Mouse (Mus musculus) adrenal gland, postnatal 25 days (tissue): ENCODE data around the gene E030018B13Rik. TPM values are rescaled to one million over a fixed set of nuclear protein-coding genes. Genes with fewer than 3 reads are reported as not detected.

ENCODE experiments used
- DNase-seq: peaks from one replicate; pipeline ENCODE4 v3.0.0; 2021; ENCODE audit warnings: mixed read lengths
- total RNA-seq: library from RNA; stranded (reverse); gene quantifications from 2 replicates; pipeline ENCODE4 v1.2.3, GENCODE M21; 2021

E030018B13Rik gene
- total RNA-seq, 1 experiment from 2014 or later, result not detected

DNA sequence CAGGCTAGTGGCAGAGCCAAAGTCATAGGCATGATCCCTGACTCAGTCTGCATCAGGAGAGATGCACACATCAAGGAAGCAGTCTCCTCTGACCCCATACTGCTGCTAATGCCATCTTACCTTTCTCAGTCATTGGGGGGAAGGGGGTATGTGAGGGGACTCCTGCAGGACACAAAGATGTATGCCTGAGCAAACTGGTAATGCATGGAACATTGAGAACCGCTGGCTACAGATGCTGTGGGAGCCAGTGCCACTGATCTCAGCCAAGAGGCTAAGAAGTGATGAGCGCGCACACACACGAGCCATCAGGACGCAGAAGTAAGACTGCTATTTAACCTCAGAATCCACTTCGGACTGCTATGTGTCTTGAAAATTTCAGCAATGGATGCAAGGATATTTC, 18.5 kb upstream of the E030018B13Rik start:
- DNase-seq, result no peak

GRCm38 (mm10) chr7:63899925-63900324, 16.7 kb upstream of the E030018B13Rik start:
- no peak for DNase-seq

GRCm38 (mm10) chr7:63900411-63900810, 16.2 kb upstream of the E030018B13Rik start:
- DNase-seq, result no peak

DNA sequence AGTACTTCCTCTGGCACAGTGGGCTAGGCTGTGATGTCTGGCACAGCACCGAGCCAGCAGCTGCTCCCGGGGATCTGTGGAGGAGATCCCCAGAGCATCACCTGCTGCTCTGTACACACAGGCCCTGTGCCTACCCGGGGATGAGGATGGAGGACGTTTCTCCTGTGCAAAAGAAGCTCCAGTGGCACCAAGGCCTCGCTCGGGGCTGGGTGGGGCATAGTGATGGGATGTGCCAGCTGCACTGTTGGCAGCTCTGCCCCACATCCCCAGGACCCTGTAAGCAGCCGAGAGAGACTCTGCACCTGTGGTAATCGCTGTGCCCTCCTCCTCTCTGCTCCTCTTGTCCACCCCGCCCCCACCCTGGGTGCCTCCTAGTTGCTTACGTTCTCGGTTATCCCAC, 15.3 kb upstream of the E030018B13Rik start:
- DNase-seq, result no peak

DNA sequence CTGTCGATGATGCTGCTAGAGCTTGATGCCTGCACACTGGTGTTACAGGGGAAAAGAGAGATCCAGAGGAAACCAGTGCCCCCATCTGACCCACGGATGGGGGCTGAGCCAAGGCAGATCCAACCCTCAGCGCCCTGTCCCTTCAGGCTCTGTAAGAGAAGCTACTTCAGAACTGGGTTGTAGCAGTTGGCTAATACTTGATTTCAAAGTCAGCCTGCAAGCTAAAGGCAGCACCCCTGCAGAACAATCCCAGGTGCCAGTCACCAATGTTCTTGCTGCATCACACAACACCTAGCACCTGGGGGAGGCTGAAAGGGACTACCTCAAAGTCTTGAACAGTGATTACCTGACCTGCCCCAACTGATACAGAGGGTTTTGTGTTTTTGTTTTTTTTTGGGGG, 14.7 kb upstream of the E030018B13Rik start:
- DNase-seq, result no peak

DNA sequence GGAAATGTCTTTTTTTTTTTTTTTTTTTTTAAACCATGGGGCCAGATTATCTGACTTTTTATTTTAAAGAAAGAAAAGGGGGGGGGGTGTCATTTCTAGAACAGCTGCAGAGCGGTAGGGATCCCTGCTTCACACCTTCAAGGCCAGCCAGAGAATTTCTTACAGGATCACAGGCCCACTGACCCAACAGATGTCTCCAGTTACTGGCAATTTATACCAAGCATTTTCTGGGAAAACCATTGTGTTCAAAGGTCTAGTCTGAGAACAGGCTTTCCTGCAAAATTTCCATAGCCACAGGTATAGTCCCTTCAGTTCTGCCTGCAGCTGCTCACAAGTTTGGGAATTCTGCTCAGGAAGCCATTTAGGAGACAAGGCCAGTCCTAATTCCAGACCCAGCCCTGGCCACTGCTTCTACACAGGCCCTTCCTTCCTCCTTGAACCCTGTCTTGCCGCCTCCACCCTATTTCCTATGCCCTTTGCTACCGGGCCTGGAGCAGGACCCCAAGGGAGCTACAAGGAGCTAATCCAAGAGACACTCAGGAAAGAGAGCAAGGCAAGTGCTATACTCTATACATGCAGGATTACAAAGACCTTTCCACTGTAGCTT, 13.9 kb upstream of the E030018B13Rik start:
- DNase-seq, result no peak

DNA sequence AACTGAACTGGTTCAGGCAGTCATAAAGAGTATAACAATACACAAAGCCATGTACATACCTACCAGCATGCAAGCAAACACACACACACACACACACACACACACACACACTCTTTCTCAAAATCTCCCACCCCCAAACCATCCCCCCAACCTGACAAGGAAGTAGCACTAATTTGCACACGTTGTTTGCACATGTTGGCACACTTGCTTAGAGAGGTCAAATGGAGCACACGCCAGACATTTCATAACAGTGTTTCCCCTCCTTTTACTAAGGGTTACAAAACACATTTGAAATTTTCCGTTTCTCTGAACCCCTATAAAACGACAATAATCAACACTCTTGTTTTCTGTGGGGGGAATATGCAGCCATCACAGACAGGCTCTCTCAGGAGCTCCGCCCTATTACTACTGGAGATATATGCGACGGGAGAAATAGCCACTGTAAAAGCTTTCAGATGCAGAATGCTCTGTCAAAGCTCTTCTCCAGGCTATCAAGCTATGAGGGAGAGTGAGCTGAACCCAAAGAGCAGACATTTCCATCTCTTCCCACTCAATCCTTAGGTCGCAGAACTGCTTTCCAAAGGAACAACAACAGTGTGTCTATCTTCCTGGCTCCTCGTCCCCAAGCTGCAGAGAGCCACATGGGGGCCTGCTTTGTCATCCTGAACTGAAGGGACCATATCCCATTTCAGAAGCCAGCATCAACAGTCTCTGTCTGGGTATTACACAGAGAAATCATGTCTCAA, 12.8 kb upstream of the E030018B13Rik start:
- DNase-seq, result no peak

GRCm38 (mm10) chr7:63905190-63905589, 11.5 kb upstream of the E030018B13Rik start:
- no peak for DNase-seq

GRCm38 (mm10) chr7:63905642-63906041, 11.0 kb upstream of the E030018B13Rik start:
- no peak for DNase-seq

DNA sequence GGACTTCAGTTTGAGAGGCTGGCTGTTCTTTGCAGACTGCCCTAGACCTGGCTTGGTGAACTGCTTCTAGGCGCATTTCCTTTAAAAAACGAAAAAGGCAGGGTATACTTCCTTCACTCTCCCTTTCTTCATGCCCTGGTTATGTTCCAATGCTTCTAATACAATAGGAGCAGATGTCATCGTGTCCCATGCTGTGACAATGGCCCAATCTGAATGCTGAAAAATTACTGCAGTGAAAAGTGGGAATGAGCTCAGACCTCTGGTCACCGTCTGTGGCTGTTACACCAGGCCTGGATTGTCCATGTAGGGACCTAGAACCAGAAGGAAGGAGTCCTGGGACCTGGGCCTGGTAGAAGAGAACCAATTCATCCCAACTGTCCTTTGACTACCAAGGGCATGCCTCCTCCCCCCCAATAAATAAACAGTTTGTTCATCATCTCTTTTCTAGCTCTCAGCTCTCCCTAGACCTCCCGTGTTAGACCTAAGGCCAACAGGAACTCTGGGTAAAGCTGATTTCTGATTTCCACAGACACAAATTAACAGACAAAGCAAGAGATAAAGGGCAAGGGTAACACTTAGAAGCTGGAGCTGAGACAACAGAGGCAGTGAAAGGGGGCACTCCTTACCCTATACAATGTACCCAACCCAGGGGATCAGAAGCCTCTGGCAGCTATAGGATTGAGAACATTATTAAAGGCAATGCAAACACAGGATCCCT, 8.7 kb upstream of the E030018B13Rik start:
- DNase-seq, result no peak

DNA sequence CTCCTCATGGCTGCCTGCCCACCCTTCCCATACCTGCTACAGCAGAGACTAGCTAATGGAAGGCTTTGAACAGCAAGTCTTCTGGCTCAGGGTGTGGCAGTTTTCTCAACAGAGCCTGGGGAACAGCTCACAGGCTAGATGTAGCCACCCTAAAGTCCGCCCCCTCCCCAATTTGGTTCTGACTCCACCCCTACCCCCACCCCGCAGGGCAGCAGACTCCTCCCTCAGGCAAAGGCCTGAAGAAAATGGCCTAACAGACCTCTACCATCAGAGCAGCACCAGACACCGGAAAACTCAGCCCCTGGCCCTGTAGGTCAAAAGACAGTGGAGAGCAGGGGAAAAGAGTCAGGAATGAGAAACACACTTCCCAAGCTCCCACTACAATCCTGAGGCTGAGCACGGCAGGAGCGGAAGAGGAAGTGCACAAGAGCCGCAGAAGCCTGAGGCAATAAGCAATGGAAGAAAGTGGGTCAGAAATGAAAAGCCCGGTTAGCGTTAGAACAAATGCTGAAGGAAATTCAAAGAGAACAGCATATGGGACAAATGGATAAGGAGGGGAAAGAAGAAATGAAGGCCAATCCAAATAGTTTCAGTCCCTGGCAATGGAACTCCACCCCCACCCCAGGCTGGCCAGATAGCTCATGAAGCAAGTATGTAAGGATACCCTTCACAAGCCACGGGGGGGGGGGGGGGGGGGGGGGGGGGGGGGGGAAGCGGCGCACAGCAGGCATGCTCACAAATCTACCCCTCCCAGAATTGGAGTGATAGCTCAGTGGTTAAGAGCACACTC, 8.0 kb upstream of the E030018B13Rik start:
- no peak for DNase-seq

- DNase-seq, result no peak
Measured at GRCm38 (mm10) chr7:63910225-63910624, 6.4 kb upstream of the E030018B13Rik start.

GRCm38 (mm10) chr7:63910912-63911311, 5.7 kb upstream of the E030018B13Rik start:
- no peak for DNase-seq

- peak; percentile 51 for DNase-seq
Measured at GRCm38 (mm10) chr7:63911383-63912233, 5.0 kb upstream of the E030018B13Rik start.

- DNase-seq, result no peak
Measured at GRCm38 (mm10) chr7:63912234-63912810, 4.3 kb upstream of the E030018B13Rik start.

- no peak for DNase-seq
Measured at GRCm38 (mm10) chr7:63912924-63913723, 3.5 kb upstream of the E030018B13Rik start.

- DNase-seq, result no peak
Measured at GRCm38 (mm10) chr7:63913724-63914692, 2.6 kb upstream of the E030018B13Rik start.

DNA sequence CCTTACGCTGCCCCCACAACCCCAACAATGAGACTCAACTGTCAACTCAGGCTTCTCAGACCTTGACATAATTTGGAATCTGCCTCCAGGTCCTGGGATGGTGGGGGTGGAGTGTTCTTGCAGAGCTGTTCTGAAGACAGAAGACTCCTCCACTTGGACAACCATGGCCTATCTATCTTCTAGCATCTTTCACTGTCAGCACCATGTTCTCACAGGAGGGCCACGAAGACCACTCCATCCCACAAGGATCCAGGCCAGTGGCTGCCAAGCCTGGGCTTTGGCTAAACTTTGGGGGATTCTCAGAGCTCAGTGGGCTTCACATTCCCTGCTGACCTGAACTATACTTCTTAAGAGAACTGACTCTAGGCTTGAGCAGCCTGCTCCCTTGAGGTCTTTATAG, 1.8 kb upstream of the E030018B13Rik start:
- no peak for DNase-seq

- DNase-seq, result peak; percentile 42
Measured at GRCm38 (mm10) chr7:63917693-63918092, 1.0 kb downstream of the E030018B13Rik start.
